Mouse (Mus musculus) heart, postnatal 10 days (tissue): ENCODE measurements at regions not wholly inside any gene's neighbourhood (a gene's known extent, or its start where the extent isn't known, plus 50 kb on each side); places are given as distances from the start of the nearest gene placed in this dataset.

Experiments
- DNase-seq, 2 experiments: peaks; one replicate each; pipeline ENCODE4 v3.0.0; 2021
- intact Hi-C: fragments of 180-260 bp; cut with DNase I; formaldehyde crosslinking; loops from one replicate; pipeline ENCODE4 v1.15.1; 2025

- no peak for DNase-seq
- intact Hi-C loops: no loop called here
Measured at GRCm38 (mm10) chr13:107367639-107368038, 345.7 kb upstream of the Kif2a start.

- intact Hi-C loops: no loop called here
- DNase-seq: no peak
Measured at GRCm38 (mm10) chr13:107365766-107366165, 343.8 kb upstream of the Kif2a start.

- intact Hi-C loops: no loop called here
- DNase-seq: no peak
Measured at GRCm38 (mm10) chr13:107365241-107365640, 343.3 kb upstream of the Kif2a start.

- peak; percentile 43 to 51 for DNase-seq
- intact Hi-C loops: no loop called here
Measured at GRCm38 (mm10) chr13:107362806-107363687, 341.1 kb upstream of the Kif2a start.

GRCm38 (mm10) chr13:107340802-107341364 lies 319.0 kb upstream of the Kif2a start:
- intact Hi-C loops: no loop called here
- DNase-seq: no peak

GRCm38 (mm10) chr13:107338111-107338510 lies 316.2 kb upstream of the Kif2a start:
- no peak for DNase-seq
- intact Hi-C loops: no loop called here

- no peak for DNase-seq
- intact Hi-C loops: no loop called here
Measured at GRCm38 (mm10) chr13:107337111-107337510, 315.2 kb upstream of the Kif2a start.

GRCm38 (mm10) chr13:107329348-107329747 lies 307.4 kb upstream of the Kif2a start:
- intact Hi-C loops: loop anchor here (5.0 kb wide), 3 partner anchors 598 to 998 kb away; partner anchors contain the start of gene Smim15
- DNase-seq: no peak

- intact Hi-C loops: loop anchor here (1.0 to 5.0 kb wide), 4 partner anchors 601 to 1001 kb away; partner anchors contain the start of gene Smim15
- peak; percentile 61 to 74 for DNase-seq
Measured at GRCm38 (mm10) chr13:107325707-107326495, 304.0 kb upstream of the Kif2a start.

GRCm38 (mm10) chr13:107314746-107315145 lies 292.8 kb upstream of the Kif2a start:
- no peak for DNase-seq
- intact Hi-C loops: no loop called here

GRCm38 (mm10) chr13:107308958-107309639 lies 287.2 kb upstream of the Kif2a start:
- intact Hi-C loops: no loop called here
- no peak for DNase-seq

- intact Hi-C loops: no loop called here
- DNase-seq: no peak
Measured at GRCm38 (mm10) chr13:107308404-107308803, 286.5 kb upstream of the Kif2a start.

- intact Hi-C loops: no loop called here
- no peak for DNase-seq
Measured at GRCm38 (mm10) chr13:107306958-107307357, 285.0 kb upstream of the Kif2a start.

- DNase-seq: no peak
- intact Hi-C loops: no loop called here
Measured at GRCm38 (mm10) chr13:107306232-107306631, 284.3 kb upstream of the Kif2a start.

- no peak for DNase-seq
- intact Hi-C loops: no loop called here
Measured at GRCm38 (mm10) chr13:107305738-107306137, 283.8 kb upstream of the Kif2a start.

GRCm38 (mm10) chr13:107303878-107304277 lies 282.0 kb upstream of the Kif2a start:
- intact Hi-C loops: no loop called here
- no peak for DNase-seq

- intact Hi-C loops: no loop called here
- peak; percentile 7 to 18 for DNase-seq
Measured at GRCm38 (mm10) chr13:107303322-107303721, 281.4 kb upstream of the Kif2a start.

GRCm38 (mm10) chr13:107300792-107301191 lies 278.9 kb upstream of the Kif2a start:
- no peak for DNase-seq
- intact Hi-C loops: no loop called here

GRCm38 (mm10) chr13:107264581-107264980 lies 242.7 kb upstream of the Kif2a start:
- no peak for DNase-seq
- intact Hi-C loops: no loop called here

GRCm38 (mm10) chr13:107261479-107262050 lies 239.6 kb upstream of the Kif2a start:
- DNase-seq: no peak
- intact Hi-C loops: no loop called here
